Mouse (Mus musculus): ENCODE measurements around the gene Znrf2.
"Not testable (repeated sequence)": the region's sequence is repeated elsewhere in the genome, so short reads cannot be mapped to it uniquely, and the experiment has no call there.

Gene Znrf2

GRCm38 (mm10) chr6:54849179-54850156 is 32.8 kb downstream of the Znrf2 start:
- no peak for DNase-seq (ENCODE audit: low spot score)

- no peak for DNase-seq (ENCODE audit: low spot score)
These were observed 35.1 kb downstream of the Znrf2 start for GRCm38 (mm10) chr6:54851778-54852177.

- DNase-seq (ENCODE audit: low spot score): no peak
These were observed 36.0 kb downstream of the Znrf2 start for GRCm38 (mm10) chr6:54852669-54853068.

GRCm38 (mm10) chr6:54854859-54855258 is 38.1 kb downstream of the Znrf2 start:
- DNase-seq (ENCODE audit: low spot score): no peak

GRCm38 (mm10) chr6:54855801-54856583 is 39.3 kb downstream of the Znrf2 start:
- DNase-seq (ENCODE audit: low spot score): no peak

GRCm38 (mm10) chr6:54859159-54859558 is 42.4 kb downstream of the Znrf2 start:
- not testable (repeated sequence) for DNase-seq (ENCODE audit: low spot score)

GRCm38 (mm10) chr6:54860180-54860579 is 43.5 kb downstream of the Znrf2 start:
- no peak for DNase-seq (ENCODE audit: low spot score)

- no peak for DNase-seq (ENCODE audit: low spot score)
These were observed 50.2 kb downstream of the Znrf2 start for GRCm38 (mm10) chr6:54866731-54867410.

- DNase-seq (ENCODE audit: low spot score): no peak
These were observed 50.7 kb downstream of the Znrf2 start for GRCm38 (mm10) chr6:54867411-54867745.

GRCm38 (mm10) chr6:54873029-54873428 is 56.3 kb downstream of the Znrf2 start:
- no peak for DNase-seq (ENCODE audit: low spot score)

- DNase-seq (ENCODE audit: low spot score): no peak
These were observed 60.1 kb downstream of the Znrf2 start for GRCm38 (mm10) chr6:54876782-54877181.

GRCm38 (mm10) chr6:54877651-54878050 is 60.9 kb downstream of the Znrf2 start:
- DNase-seq (ENCODE audit: low spot score): no peak

GRCm38 (mm10) chr6:54878546-54878945 is 61.8 kb downstream of the Znrf2 start:
- DNase-seq (ENCODE audit: low spot score): no peak

GRCm38 (mm10) chr6:54880086-54880485 is 63.4 kb downstream of the Znrf2 start:
- DNase-seq (ENCODE audit: low spot score): no peak

- no peak for DNase-seq (ENCODE audit: low spot score)
These were observed 66.7 kb downstream of the Znrf2 start for GRCm38 (mm10) chr6:54883424-54883823.

GRCm38 (mm10) chr6:54886195-54886594 is 69.5 kb downstream of the Znrf2 start:
- DNase-seq (ENCODE audit: low spot score): no peak

GRCm38 (mm10) chr6:54890221-54890620 is 73.5 kb downstream of the Znrf2 start:
- DNase-seq (ENCODE audit: low spot score): no peak

- no peak for DNase-seq (ENCODE audit: low spot score)
These were observed 74.7 kb downstream of the Znrf2 start for GRCm38 (mm10) chr6:54891384-54891783.

GRCm38 (mm10) chr6:54900256-54900655 is 83.5 kb downstream of the Znrf2 start:
- no peak for DNase-seq (ENCODE audit: low spot score)

- DNase-seq (ENCODE audit: low spot score): no peak
These were observed 85.8 kb downstream of the Znrf2 start for GRCm38 (mm10) chr6:54902547-54902946.

GRCm38 (mm10) chr6:54906053-54907040 is 89.6 kb downstream of the Znrf2 start:
- no peak for DNase-seq (ENCODE audit: low spot score)

Data from testis, postnatal 14 days (tissue).